Mouse (Mus musculus) stomach, postnatal 0 days (tissue): ENCODE measurements around the gene Arfgef2. TPM values are rescaled to one million over a fixed set of nuclear protein-coding genes. Genes with fewer than 3 reads are reported as not detected.
A peak's percentile ranks its signal among the peaks of the same experiment; 100 is the strongest.

ENCODE experiments used
- ATAC-seq: fragments of 200-750 bp; cut with Nextera tagmentation; 2 replicates; pipeline ENCODE4 v1.8.0; 2017; ENCODE audit not compliant: low FRiP score, low TSS enrichment
- DNase-seq: peaks from one replicate; pipeline ENCODE4 v3.0.0-alpha.2; 2016; ENCODE audit warnings: low spot score
- H3K27ac ChIP-seq: fragments of 300-500 bp; sonication (generic); replicated peaks from 2 replicates; pipeline ENCODE4 v1.5.1; 2014; ENCODE audit warnings: mild to moderate bottlenecking, control low read depth
- H3K27me3 ChIP-seq: fragments of 300-500 bp; sonication (generic); 2 replicates; pipeline ENCODE4 v1.6.1; 2014; ENCODE audit warnings: low read length; ENCODE audit not compliant: control insufficient read depth, insufficient read depth
- H3K36me3 ChIP-seq: fragments of 300-500 bp; sonication (generic); 2 replicates; pipeline ENCODE4 v1.6.1; 2014; ENCODE audit warnings: low read length, mixed read lengths; ENCODE audit not compliant: control insufficient read depth, insufficient read depth
- H3K4me1 ChIP-seq: fragments of 300-500 bp; sonication (generic); replicated peaks from 2 replicates; pipeline ENCODE4 v1.6.1; 2014; ENCODE audit warnings: antibody characterized with exemption; ENCODE audit not compliant: control insufficient read depth, insufficient read depth
- H3K4me2 ChIP-seq: fragments of 300-500 bp; sonication (generic); replicated peaks from 2 replicates; pipeline ENCODE4 v1.6.1; 2014; ENCODE audit warnings: low read depth, mild to moderate bottlenecking, control low read depth, moderate library complexity
- H3K4me3 ChIP-seq: fragments of 300-500 bp; sonication (generic); 2 replicates; pipeline ENCODE4 v1.5.1; 2014; ENCODE audit warnings: low read depth, low read length, control low read depth
- H3K9ac ChIP-seq: fragments of 300-500 bp; sonication (generic); 2 replicates; pipeline ENCODE4 v1.6.1; 2014; ENCODE audit warnings: mild to moderate bottlenecking, low read length, control low read depth, mixed read lengths
- H3K9me3 ChIP-seq: fragments of 300-500 bp; sonication (generic); 2 replicates; pipeline ENCODE4 v1.6.1; 2016; ENCODE audit warnings: low read length; ENCODE audit not compliant: control insufficient read depth
- CTCF ChIP-seq: IDR thresholded peaks from 2 replicates; pipeline ENCODE4 v1.5.1; 2016; ENCODE audit warnings: antibody characterized with exemption, low read depth, mild to moderate bottlenecking, moderate library complexity
- EP300 ChIP-seq: optimal IDR thresholded peaks from 2 replicates; pipeline ENCODE3; 2016; ENCODE audit warnings: antibody characterized with exemption
- WGBS: fragments of 180-500 bp; shearing (Covaris S2); extraction: QIAGEN DNeasy Blood & Tissue Kit; methylation state at CpG from one replicate; pipeline ENCODE4 v1.1.7; 2014; 5-methylcytosine and 5-hydroxymethylcytosine counted together
- polyA plus RNA-seq: library from polyadenylated mRNA; unstranded; fragments of >200 nt; fragmentation: Nextera tagmentation; extraction: Ambion mirVana; gene quantifications from 2 replicates; pipeline ENCODE4 v1.2.1, GENCODE M21; 2015

Gene Arfgef2
- polyA plus RNA-seq, 1 experiment from 2014 or later: 3.1 TPM

DNA sequence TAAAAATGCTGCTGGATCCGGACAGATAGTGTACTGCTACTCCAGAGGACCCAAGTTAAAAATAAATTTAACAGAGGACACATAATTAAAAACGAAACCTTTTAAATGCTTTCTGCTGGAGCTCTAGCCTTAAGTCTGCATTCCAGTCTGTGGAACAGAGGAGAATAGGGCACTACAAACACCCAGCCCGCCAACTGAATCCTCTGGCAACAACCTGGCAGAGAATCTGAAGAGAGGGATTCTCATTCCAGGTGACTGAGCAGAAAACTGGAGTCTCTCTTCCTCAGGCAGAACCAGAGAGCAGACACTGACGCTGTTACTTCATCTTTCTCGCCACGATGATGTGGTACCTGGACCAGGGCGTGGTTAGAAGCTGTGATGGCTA lies 4.9 kb upstream of the Arfgef2 start:
- H3K4me2 ChIP-seq: no peak overlapping the region
- WGBS: 85% methylated on average over 7 of the region's 7 CpGs

GRCm38 (mm10) chr2:166801436-166801835 lies 4.0 kb upstream of the Arfgef2 start:
- WGBS: 62% methylated on average over 2 of the region's 2 CpGs
- Histone ChIP-seq H3K36me3 (peaks cover 2% of the 10 kb centered on the region; the same call in 1 of the 2 replicates), H3K4me2 (no peak overlapping the region), H3K27me3 (no peaks in the 10 kb centered on the region), H3K27ac (no peak overlapping the region), H3K4me3 (no peak overlapping the region), H3K4me1 (0 out of 2 replicates have a peak, but pooled peaks cover under 1% of the 10 kb centered on the region), H3K9me3 (no peaks in the 10 kb centered on the region), H3K9ac (no peak overlapping the region)
- TF ChIP-seq CTCF: no peak
- no peak for TF ChIP-seq EP300
- no peak for ATAC-seq
- DNase-seq: no peak

More for the DNA sequence above, 4.9 kb upstream of the Arfgef2 start:
- TF ChIP-seq CTCF: no peak
- no peak for TF ChIP-seq EP300
- Histone ChIP-seq H3K27me3 (no peaks in the 10 kb centered on the region), H3K4me3 (no peak overlapping the region), H3K36me3 (peaks cover 2% of the 10 kb centered on the region; the same call in 1 of the 2 replicates), H3K4me1 (no peaks in the 10 kb centered on the region), H3K9me3 (no peaks in the 10 kb centered on the region), H3K27ac (no peak overlapping the region), H3K9ac (no peak overlapping the region)
- ATAC-seq (no peak), DNase-seq (no peak)

- no peaks in the 10 kb centered on the region for H3K27me3 ChIP-seq
- H3K27ac ChIP-seq: no peak overlapping the region
- no peak overlapping the region for H3K4me3 ChIP-seq
- H3K9ac ChIP-seq: no peak overlapping the region
- H3K36me3 ChIP-seq: no peaks in the 10 kb centered on the region
- no peaks in the 10 kb centered on the region for H3K9me3 ChIP-seq
- 83% methylated on average over 3 of the region's 3 CpGs for WGBS
- 0 out of 2 replicates have a peak, but pooled peaks cover 4% of the 10 kb centered on the region for H3K4me1 ChIP-seq
- ATAC-seq: no peak
- TF ChIP-seq CTCF (no peak), EP300 (no peak)
- no peak for DNase-seq
- H3K4me2 ChIP-seq: no peak overlapping the region
These were observed 2.1 kb upstream of the Arfgef2 start for GRCm38 (mm10) chr2:166803298-166803697.

DNA sequence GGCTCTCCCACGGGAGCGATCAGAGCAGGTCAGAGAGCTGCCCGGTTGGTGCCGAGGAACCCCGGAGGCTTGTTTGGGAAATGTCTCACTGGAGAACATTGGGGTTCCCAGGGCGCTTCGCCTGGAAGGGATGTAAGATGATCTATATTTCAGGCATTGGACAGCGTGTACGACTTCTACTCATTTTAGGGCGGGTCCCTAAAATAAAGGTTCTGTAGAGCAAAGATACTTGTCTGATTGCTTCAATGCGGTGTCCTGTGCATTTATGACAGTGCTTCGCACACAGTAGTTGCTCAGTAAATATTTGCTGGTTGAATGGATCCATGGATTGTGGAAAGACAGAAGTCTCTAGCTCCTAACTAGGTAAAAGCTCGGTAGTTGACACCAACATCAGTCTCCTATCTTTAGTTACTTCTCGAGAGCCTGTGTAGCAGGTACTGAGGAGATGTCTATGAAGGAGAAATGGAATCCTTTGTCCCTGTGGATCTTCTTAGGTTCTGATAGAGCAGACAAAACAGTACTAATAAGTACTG lies 851 bp downstream of the Arfgef2 start:
- Histone ChIP-seq H3K4me1 (0 out of 2 replicates have a peak, but pooled peaks cover 4% of the 10 kb centered on the region), H3K27me3 (no peaks in the 10 kb centered on the region), H3K27ac (peak overlapping the region; percentile 93), H3K36me3 (no peaks in the 10 kb centered on the region), H3K9me3 (no peaks in the 10 kb centered on the region), H3K4me3 (peak overlapping the region; percentile 88), H3K9ac (peak overlapping the region; percentile 93), H3K4me2 (peak overlapping the region; percentile 94)
- ATAC-seq (no peak; the same call in 1 of the 2 replicates), DNase-seq (no peak)
- WGBS: 13% methylated on average over 14 of the region's 14 CpGs
- TF ChIP-seq EP300 (no peak), CTCF (no peak)

DNA sequence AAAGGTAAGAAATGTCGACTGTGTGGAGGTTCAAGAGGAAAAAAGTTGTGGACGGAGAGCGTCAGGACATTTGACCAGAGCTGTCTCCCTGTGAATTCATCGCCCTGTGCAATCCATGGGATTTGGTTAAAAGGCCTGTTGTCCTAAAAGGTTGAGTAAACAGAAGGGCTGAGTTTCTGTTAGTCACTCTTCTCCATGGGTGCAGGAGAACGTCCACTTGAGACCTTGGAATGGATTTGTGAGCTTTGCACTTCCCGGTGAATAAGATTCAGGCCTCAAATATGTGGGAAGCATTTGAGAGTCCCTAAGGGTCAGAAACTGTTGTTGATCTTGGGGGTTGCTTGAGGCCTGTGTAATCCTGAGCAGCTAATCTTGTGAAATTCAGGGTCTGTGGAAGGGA lies 1.4 kb downstream of the Arfgef2 start:
- H3K4me2 ChIP-seq: peak overlapping the region; percentile 94
- DNase-seq (no peak), ATAC-seq (no peak)
- H3K9ac ChIP-seq: 0 out of 2 replicates have a peak overlapping the region, but pooled peaks have one; percentile 93
- H3K27me3 ChIP-seq: no peaks in the 10 kb centered on the region
- peak overlapping the region; percentile 88; the same call in 1 of the 2 replicates for H3K4me3 ChIP-seq
- 68% methylated on average over 6 of the region's 6 CpGs for WGBS
- peak overlapping the region; percentile 93 for H3K27ac ChIP-seq
- H3K36me3 ChIP-seq: no peaks in the 10 kb centered on the region
- 0 out of 2 replicates have a peak, but pooled peaks cover 4% of the 10 kb centered on the region for H3K4me1 ChIP-seq
- H3K9me3 ChIP-seq: no peaks in the 10 kb centered on the region
- TF ChIP-seq CTCF (no peak), EP300 (no peak)

GRCm38 (mm10) chr2:166809499-166809898 lies 4.1 kb downstream of the Arfgef2 start:
- WGBS: 87% methylated on average over 5 of the region's 5 CpGs
- H3K9me3 ChIP-seq: no peaks in the 10 kb centered on the region
- TF ChIP-seq CTCF (no peak), EP300 (no peak)
- DNase-seq (no peak), ATAC-seq (no peak)
- H3K4me3 ChIP-seq: no peak overlapping the region
- H3K4me2 ChIP-seq: no peak overlapping the region
- no peak overlapping the region for H3K27ac ChIP-seq
- no peaks in the 10 kb centered on the region for H3K36me3 ChIP-seq
- no peak overlapping the region for H3K9ac ChIP-seq
- H3K27me3 ChIP-seq: no peaks in the 10 kb centered on the region
- 0 out of 2 replicates have a peak, but pooled peaks cover 4% of the 10 kb centered on the region for H3K4me1 ChIP-seq
